Mouse (Mus musculus): ENCODE data around the gene Hs3st6. TPM values are rescaled to one million over a fixed set of nuclear protein-coding genes. Genes with fewer than 3 reads are reported as not detected.
A peak's percentile ranks its signal among the peaks of the same experiment; 100 is the strongest.

Gene Hs3st6
- 0.21 and 0.36 TPM in 2 replicates for polyA plus RNA-seq (2015; fragmentation: Nextera tagmentation; extraction: Ambion mirVana)

DNA sequence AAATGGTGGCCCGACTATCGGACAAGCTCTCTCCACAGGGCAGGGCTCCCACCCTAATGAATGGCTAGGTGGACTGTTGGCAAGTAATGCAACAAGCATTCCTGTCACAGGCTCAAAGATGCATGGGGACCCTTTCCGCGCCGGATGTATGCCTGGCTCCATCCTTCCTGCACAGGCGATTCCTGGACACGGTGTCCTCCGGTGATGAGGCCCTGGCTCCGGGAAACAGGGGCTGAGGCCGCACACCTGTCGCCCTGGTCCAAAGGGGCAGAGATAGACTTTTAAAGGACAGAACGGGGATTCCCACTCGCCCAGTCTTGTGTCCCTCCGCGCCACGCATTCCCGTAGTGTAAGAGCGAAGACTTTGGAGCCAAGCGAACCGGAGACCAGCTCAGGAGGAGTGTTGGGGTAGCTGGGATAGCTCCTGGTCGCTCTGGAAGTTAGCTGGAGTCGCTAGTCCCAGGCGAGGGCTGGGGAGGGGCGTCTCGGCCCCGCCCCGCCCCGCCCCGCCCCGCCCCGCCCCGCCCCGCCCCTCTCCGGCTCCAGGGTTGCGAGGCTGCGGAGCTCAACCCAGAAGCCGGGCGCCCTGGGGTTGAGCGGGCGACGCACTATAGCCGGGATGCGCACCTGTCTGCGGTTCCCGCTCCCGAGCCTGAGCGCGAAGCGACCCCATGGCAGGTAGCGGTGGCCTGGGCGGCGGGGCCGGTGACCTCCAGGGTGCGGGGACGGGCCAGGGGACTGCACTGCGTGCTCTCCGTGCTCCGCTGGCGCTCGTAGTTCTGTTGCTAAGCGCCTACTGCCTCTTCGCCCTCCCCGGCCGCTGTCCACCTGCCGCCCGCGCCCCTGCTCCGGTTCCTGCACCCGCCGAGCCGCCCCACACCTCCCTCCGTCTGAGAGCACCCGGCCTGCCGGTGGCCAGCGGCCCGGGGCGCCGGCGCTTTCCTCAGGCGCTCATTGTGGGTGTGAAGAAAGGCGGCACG, at the start of gene Hs3st6:
Gene Hs3st6, plus strand, starts transcription at position 574 of the 980 bp plus-strand sequence.
- Histone ChIP-seq H3K4me2 (ENCODE audit: low read depth, low read length) (peak within 1 kb of the TSS; percentile 94), H3K9ac (ENCODE audit: low read length) (peak within 1 kb of the TSS; percentile 62), H3K4me1 (ENCODE audit: control insufficient read depth, insufficient read depth, low read length) (peaks cover 10% of the 10 kb centered on the region), H3K27me3 (ENCODE audit: control insufficient read depth, insufficient read depth, low read length) (peaks cover 58% of the 10 kb centered on the region), H3K4me3 (ENCODE audit: low read length) (peak within 1 kb of the TSS; percentile 55), H3K9me3 (replicated peaks; ENCODE audit: control insufficient read depth, low read length) (no peaks in the 10 kb centered on the region), H3K36me3 (ENCODE audit: control insufficient read depth, insufficient read depth) (no peaks in the 10 kb centered on the region), H3K27ac (ENCODE audit: low read length) (no peak within 1 kb of the TSS)
- WGBS: under 1% methylated on average over 74 of the region's 82 CpGs
- ATAC-seq (replicated peaks; ENCODE audit: extremely low read depth, insufficient read depth, low FRiP score): peak; percentile 82

- H3K4me2 ChIP-seq (ENCODE audit: low read depth, low read length): no peak overlapping the region
- peaks cover 12% of the 10 kb centered on the region for H3K4me1 ChIP-seq (ENCODE audit: control insufficient read depth, insufficient read depth, low read length)
- H3K4me3 ChIP-seq (ENCODE audit: low read length): no peak overlapping the region
- no peak for ATAC-seq (replicated peaks; ENCODE audit: extremely low read depth, insufficient read depth, low FRiP score)
- WGBS: 94% methylated on average over 3 of the region's 3 CpGs
- H3K9me3 ChIP-seq (replicated peaks; ENCODE audit: control insufficient read depth, low read length): no peaks in the 10 kb centered on the region
- H3K27me3 ChIP-seq (ENCODE audit: control insufficient read depth, insufficient read depth, low read length): no peaks in the 10 kb centered on the region
- no peak overlapping the region for H3K9ac ChIP-seq (ENCODE audit: low read length)
- peaks cover 24% of the 10 kb centered on the region for H3K36me3 ChIP-seq (ENCODE audit: control insufficient read depth, insufficient read depth)
- H3K27ac ChIP-seq (ENCODE audit: low read length): no peak overlapping the region
Observed at GRCm38 (mm10) chr17:24705821-24706220, 47.0 kb upstream of the Hs3st6 start.

GRCm38 (mm10) chr17:24706982-24707800, 45.6 kb upstream of the Hs3st6 start, which contains the start of gene Tbl3:
Gene Tbl3, minus strand, starts transcription at chr17:24707660.
- Histone ChIP-seq H3K27ac (ENCODE audit: low read length) (peak within 1 kb of the TSS; percentile 85), H3K9ac (ENCODE audit: low read length) (peak within 1 kb of the TSS; percentile 90), H3K27me3 (ENCODE audit: control insufficient read depth, insufficient read depth, low read length) (no peaks in the 10 kb centered on the region), H3K9me3 (replicated peaks; ENCODE audit: control insufficient read depth, low read length) (no peaks in the 10 kb centered on the region), H3K4me1 (ENCODE audit: control insufficient read depth, insufficient read depth, low read length) (peaks cover 12% of the 10 kb centered on the region), H3K4me3 (ENCODE audit: low read length) (peak within 1 kb of the TSS; percentile 79), H3K36me3 (ENCODE audit: control insufficient read depth, insufficient read depth) (peaks cover 15% of the 10 kb centered on the region), H3K4me2 (ENCODE audit: low read depth, low read length) (peak within 1 kb of the TSS; percentile 96)
- 2% methylated on average over 32 of the region's 32 CpGs for WGBS
- ATAC-seq (replicated peaks; ENCODE audit: extremely low read depth, insufficient read depth, low FRiP score): peak; percentile 80

- 3% methylated on average over 24 of the region's 24 CpGs for whole genome bisulfite sequencing
- peak overlapping the region; percentile 85 for H3K27ac ChIP-seq (ENCODE audit: low read length)
- ATAC-seq (replicated peaks; ENCODE audit: extremely low read depth, insufficient read depth, low FRiP score): no peak
Observed at GRCm38 (mm10) chr17:24707801-24708425, 44.9 kb upstream of the Hs3st6 start.

GRCm38 (mm10) chr17:24708646-24709045, 44.1 kb upstream of the Hs3st6 start:
- Histone ChIP-seq H3K36me3 (ENCODE audit: control insufficient read depth, insufficient read depth) (peaks cover 15% of the 10 kb centered on the region), H3K4me3 (ENCODE audit: low read length) (no peak overlapping the region), H3K9ac (ENCODE audit: low read length) (no peak overlapping the region), H3K9me3 (replicated peaks; ENCODE audit: control insufficient read depth, low read length) (no peaks in the 10 kb centered on the region), H3K27me3 (ENCODE audit: control insufficient read depth, insufficient read depth, low read length) (no peaks in the 10 kb centered on the region), H3K27ac (ENCODE audit: low read length) (no peak overlapping the region), H3K4me1 (ENCODE audit: control insufficient read depth, insufficient read depth, low read length) (peaks cover 12% of the 10 kb centered on the region), H3K4me2 (ENCODE audit: low read depth, low read length) (no peak overlapping the region)
- ATAC-seq (replicated peaks; ENCODE audit: extremely low read depth, insufficient read depth, low FRiP score): 0 out of 2 replicates have a peak, but pooled peaks have one; percentile 14
- 28% methylated on average over 2 of the region's 2 CpGs for WGBS

More at GRCm38 (mm10) chr17:24707801-24708425, 44.9 kb upstream of the Hs3st6 start:
- Histone ChIP-seq H3K9ac (ENCODE audit: low read length) (peak overlapping the region; percentile 90), H3K27me3 (ENCODE audit: control insufficient read depth, insufficient read depth, low read length) (no peaks in the 10 kb centered on the region), H3K4me1 (ENCODE audit: control insufficient read depth, insufficient read depth, low read length) (peaks cover 12% of the 10 kb centered on the region), H3K9me3 (replicated peaks; ENCODE audit: control insufficient read depth, low read length) (no peaks in the 10 kb centered on the region), H3K36me3 (ENCODE audit: control insufficient read depth, insufficient read depth) (peaks cover 15% of the 10 kb centered on the region), H3K4me2 (ENCODE audit: low read depth, low read length) (peak overlapping the region; percentile 96), H3K4me3 (ENCODE audit: low read length) (peak overlapping the region; percentile 79)

DNA sequence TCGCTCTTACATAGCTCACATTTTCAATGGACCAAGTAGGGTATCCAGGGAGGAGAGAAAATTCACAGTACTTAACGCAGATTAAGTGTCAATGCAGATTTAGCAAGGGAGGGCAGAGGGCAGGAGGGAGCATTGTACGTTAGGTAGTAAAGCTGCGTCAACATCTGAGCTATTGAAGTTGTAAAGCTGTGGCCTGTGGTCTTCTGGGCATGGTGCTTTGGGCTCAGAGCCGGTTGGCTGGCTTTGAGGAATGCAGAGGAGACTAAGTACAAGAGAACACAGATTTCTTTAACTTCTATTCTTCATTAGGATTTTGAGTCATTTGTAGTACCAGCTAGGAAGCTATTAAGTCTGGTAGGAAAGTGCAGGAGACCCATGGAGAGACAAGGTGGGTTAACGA, 37.2 kb upstream of the Hs3st6 start:
- no peak for ATAC-seq (replicated peaks; ENCODE audit: extremely low read depth, insufficient read depth, low FRiP score)
- H3K4me1 ChIP-seq (ENCODE audit: control insufficient read depth, insufficient read depth, low read length): peaks cover 5% of the 10 kb centered on the region
- no peak overlapping the region for H3K4me3 ChIP-seq (ENCODE audit: low read length)
- no peak overlapping the region for H3K27ac ChIP-seq (ENCODE audit: low read length)
- no peaks in the 10 kb centered on the region for H3K9me3 ChIP-seq (replicated peaks; ENCODE audit: control insufficient read depth, low read length)
- H3K9ac ChIP-seq (ENCODE audit: low read length): no peak overlapping the region
- H3K27me3 ChIP-seq (ENCODE audit: control insufficient read depth, insufficient read depth, low read length): no peaks in the 10 kb centered on the region
- whole genome bisulfite sequencing: 81% methylated on average over 6 of the region's 6 CpGs
- H3K4me2 ChIP-seq (ENCODE audit: low read depth, low read length): no peak overlapping the region
- no peaks in the 10 kb centered on the region for H3K36me3 ChIP-seq (ENCODE audit: control insufficient read depth, insufficient read depth)

DNA sequence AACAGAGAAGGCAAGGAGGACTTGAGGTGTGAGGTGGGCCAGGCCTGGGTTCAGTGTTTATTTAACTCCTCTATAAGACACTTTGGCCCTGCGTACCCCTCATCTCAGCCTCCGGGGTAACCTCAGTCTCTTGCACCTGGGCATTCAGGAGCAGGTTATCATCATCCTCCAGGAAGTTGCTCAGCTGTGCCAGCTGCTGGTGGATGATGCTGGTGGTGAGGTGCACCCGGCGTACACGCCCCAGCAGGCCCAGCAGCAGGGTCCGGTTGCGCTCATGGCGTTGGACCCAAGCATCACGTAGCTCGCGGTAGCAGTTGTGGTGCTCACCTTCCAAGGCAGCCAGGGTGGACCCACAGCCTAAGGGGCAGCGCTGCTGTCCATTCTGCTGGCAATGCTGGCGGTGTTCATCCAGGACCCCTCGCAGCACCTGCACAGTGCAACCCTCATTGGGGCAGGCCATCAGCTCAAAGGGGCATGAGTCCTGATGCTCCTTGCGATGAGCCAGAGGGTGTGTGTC, 36.6 kb upstream of the Hs3st6 start:
- Histone ChIP-seq H3K9me3 (replicated peaks; ENCODE audit: control insufficient read depth, low read length) (no peaks in the 10 kb centered on the region), H3K9ac (ENCODE audit: low read length) (no peak overlapping the region), H3K27ac (ENCODE audit: low read length) (no peak overlapping the region), H3K27me3 (ENCODE audit: control insufficient read depth, insufficient read depth, low read length) (no peaks in the 10 kb centered on the region), H3K4me1 (ENCODE audit: control insufficient read depth, insufficient read depth, low read length) (peaks cover 7% of the 10 kb centered on the region), H3K4me3 (ENCODE audit: low read length) (no peak overlapping the region), H3K36me3 (ENCODE audit: control insufficient read depth, insufficient read depth) (peaks cover under 1% of the 10 kb centered on the region; the same call in 1 of the 2 replicates), H3K4me2 (ENCODE audit: low read depth, low read length) (no peak overlapping the region)
- ATAC-seq (replicated peaks; ENCODE audit: extremely low read depth, insufficient read depth, low FRiP score): no peak
- 93% methylated on average over 15 of the region's 15 CpGs for WGBS

DNA sequence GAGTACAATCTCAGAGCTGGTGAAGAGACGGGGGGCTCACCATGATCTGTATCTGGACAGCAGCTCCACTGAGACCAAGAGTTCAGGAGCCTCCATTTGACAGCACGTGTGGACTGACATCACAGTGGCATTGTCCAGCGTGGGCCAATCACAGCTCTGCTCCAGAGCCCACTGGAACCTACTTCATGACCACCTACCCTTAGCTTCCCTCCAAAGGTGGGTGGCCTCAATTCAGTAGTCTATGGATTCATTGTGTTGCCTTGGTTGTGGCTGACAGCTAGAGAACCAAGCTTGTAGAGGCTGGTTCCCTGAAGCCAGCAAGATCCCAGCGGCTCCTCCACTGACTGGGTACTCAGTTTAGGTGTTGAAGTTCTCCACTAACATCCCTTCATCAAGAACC, 34.8 kb upstream of the Hs3st6 start, which contains the start of the genes Rnf151 and Rps2:
Gene Rnf151, minus strand, starts transcription at position 121 of the 400 bp plus-strand sequence.
Gene Rps2, plus strand, starts transcription at position 174 of the 400 bp plus-strand sequence.
- H3K4me3 ChIP-seq (ENCODE audit: low read length): peak within 1 kb of the TSS; percentile 90
- H3K27ac ChIP-seq (ENCODE audit: low read length): no peak within 1 kb of the TSS
- H3K4me1 ChIP-seq (ENCODE audit: control insufficient read depth, insufficient read depth, low read length): peaks cover 23% of the 10 kb centered on the region
- H3K36me3 ChIP-seq (ENCODE audit: control insufficient read depth, insufficient read depth): peaks cover 13% of the 10 kb centered on the region
- no peaks in the 10 kb centered on the region for H3K9me3 ChIP-seq (replicated peaks; ENCODE audit: control insufficient read depth, low read length)
- H3K27me3 ChIP-seq (ENCODE audit: control insufficient read depth, insufficient read depth, low read length): no peaks in the 10 kb centered on the region
- peak within 1 kb of the TSS; percentile 95; the same call in 1 of the 2 replicates for H3K9ac ChIP-seq (ENCODE audit: low read length)
- peak within 1 kb of the TSS; percentile 69 for H3K4me2 ChIP-seq (ENCODE audit: low read depth, low read length)
- WGBS: 84% methylated on average over 4 of the region's 4 CpGs
- no peak for ATAC-seq (replicated peaks; ENCODE audit: extremely low read depth, insufficient read depth, low FRiP score)
